Mouse (Mus musculus): ENCODE data around the gene Sgk2. TPM values are rescaled to one million over a fixed set of nuclear protein-coding genes. Genes with fewer than 3 reads are reported as not detected.

Sgk2 gene
- polyA plus RNA-seq, 1 experiment from 2014 or later = 2.5 TPM

- 72% methylated on average over 4 of the region's 4 CpGs for WGBS
- Histone ChIP-seq H3K4me2 (replicated peaks; ENCODE audit: low read depth, low read length) (no peak overlapping the region), H3K27ac (ENCODE audit: low read depth, low read length) (no peak overlapping the region), H3K4me3 (ENCODE audit: low read length) (no peak overlapping the region), H3K9ac (ENCODE audit: low read depth, low read length) (no peak overlapping the region), H3K9me3 (ENCODE audit: control insufficient read depth, low read length) (no peaks in the 10 kb centered on the region), H3K36me3 (ENCODE audit: control insufficient read depth, insufficient read depth, low read length) (no peaks in the 10 kb centered on the region), H3K4me1 (ENCODE audit: control insufficient read depth, insufficient read depth, low read length) (no peaks in the 10 kb centered on the region), H3K27me3 (ENCODE audit: control insufficient read depth, insufficient read depth, low read length) (no peaks in the 10 kb centered on the region)
- ATAC-seq (ENCODE audit: low FRiP score, low TSS enrichment) = no peak
Measured at GRCm38 (mm10) chr2:162976001-162976400, 11.1 kb upstream of the Sgk2 start.

DNA sequence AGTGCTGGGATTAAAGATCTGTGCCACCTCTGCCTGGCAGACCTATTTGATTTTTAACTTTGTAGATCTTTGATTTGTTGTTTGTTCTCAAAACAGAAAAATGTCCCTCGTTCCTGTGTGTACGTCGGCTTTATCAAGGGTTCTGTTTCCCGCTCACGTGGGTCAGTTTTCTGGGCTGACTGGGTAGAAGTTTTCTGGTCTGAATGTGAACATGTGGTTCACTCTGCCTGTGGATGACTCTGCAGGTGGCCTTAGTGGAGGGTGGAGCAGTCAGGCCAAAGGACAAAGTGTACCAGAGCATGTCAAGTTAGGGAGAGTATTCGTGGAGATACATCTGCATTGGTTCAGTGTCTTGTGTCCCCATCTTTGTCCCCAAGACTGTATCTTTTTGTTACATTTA, 2.7 kb upstream of the Sgk2 start:
- H3K9ac ChIP-seq (ENCODE audit: low read depth, low read length) = no peak overlapping the region
- 0 out of 2 replicates have a peak, but pooled peaks cover 5% of the 10 kb centered on the region for H3K4me1 ChIP-seq (ENCODE audit: control insufficient read depth, insufficient read depth, low read length)
- 88% methylated on average over 6 of the region's 6 CpGs for WGBS

GRCm38 (mm10) chr2:162985923-162986322, 1.2 kb upstream of the Sgk2 start:
- no peak overlapping the region for H3K4me2 ChIP-seq (replicated peaks; ENCODE audit: low read depth, low read length)
- no peak overlapping the region for H3K27ac ChIP-seq (ENCODE audit: low read depth, low read length)
- no peak; the same call in 1 of the 2 replicates for ATAC-seq (ENCODE audit: low FRiP score, low TSS enrichment)
- no peak overlapping the region for H3K4me3 ChIP-seq (ENCODE audit: low read length)
- H3K9ac ChIP-seq (ENCODE audit: low read depth, low read length) = no peak overlapping the region
- H3K9me3 ChIP-seq (ENCODE audit: control insufficient read depth, low read length) = no peaks in the 10 kb centered on the region
- H3K27me3 ChIP-seq (ENCODE audit: control insufficient read depth, insufficient read depth, low read length) = no peaks in the 10 kb centered on the region
- no peaks in the 10 kb centered on the region for H3K36me3 ChIP-seq (ENCODE audit: control insufficient read depth, insufficient read depth, low read length)
- 63% methylated on average over 3 of the region's 3 CpGs for WGBS
- H3K4me1 ChIP-seq (ENCODE audit: control insufficient read depth, insufficient read depth, low read length) = 0 out of 2 replicates have a peak, but pooled peaks cover 5% of the 10 kb centered on the region

More for the DNA sequence above, 2.7 kb upstream of the Sgk2 start:
- Histone ChIP-seq H3K27ac (ENCODE audit: low read depth, low read length) (no peak overlapping the region), H3K4me3 (ENCODE audit: low read length) (no peak overlapping the region), H3K27me3 (ENCODE audit: control insufficient read depth, insufficient read depth, low read length) (no peaks in the 10 kb centered on the region), H3K4me2 (replicated peaks; ENCODE audit: low read depth, low read length) (no peak overlapping the region), H3K36me3 (ENCODE audit: control insufficient read depth, insufficient read depth, low read length) (no peaks in the 10 kb centered on the region), H3K9me3 (ENCODE audit: control insufficient read depth, low read length) (no peaks in the 10 kb centered on the region)
- ATAC-seq (ENCODE audit: low FRiP score, low TSS enrichment) = no peak

GRCm38 (mm10) chr2:162986764-162987163, 366 bp upstream of the Sgk2 start:
- Histone ChIP-seq H3K27ac (ENCODE audit: low read depth, low read length) (no peak overlapping the region), H3K36me3 (ENCODE audit: control insufficient read depth, insufficient read depth, low read length) (no peaks in the 10 kb centered on the region), H3K27me3 (ENCODE audit: control insufficient read depth, insufficient read depth, low read length) (no peaks in the 10 kb centered on the region; the same call in 1 of the 2 replicates), H3K4me3 (ENCODE audit: low read length) (no peak overlapping the region), H3K4me2 (replicated peaks; ENCODE audit: low read depth, low read length) (no peak overlapping the region), H3K9me3 (ENCODE audit: control insufficient read depth, low read length) (no peaks in the 10 kb centered on the region), H3K4me1 (ENCODE audit: control insufficient read depth, insufficient read depth, low read length) (0 out of 2 replicates have a peak, but pooled peaks cover 5% of the 10 kb centered on the region), H3K9ac (ENCODE audit: low read depth, low read length) (no peak overlapping the region)
- WGBS = 66% methylated on average over 3 of the region's 3 CpGs
- ATAC-seq (ENCODE audit: low FRiP score, low TSS enrichment) = 0 out of 2 replicates have a peak, but pooled peaks have one; percentile 15

DNA sequence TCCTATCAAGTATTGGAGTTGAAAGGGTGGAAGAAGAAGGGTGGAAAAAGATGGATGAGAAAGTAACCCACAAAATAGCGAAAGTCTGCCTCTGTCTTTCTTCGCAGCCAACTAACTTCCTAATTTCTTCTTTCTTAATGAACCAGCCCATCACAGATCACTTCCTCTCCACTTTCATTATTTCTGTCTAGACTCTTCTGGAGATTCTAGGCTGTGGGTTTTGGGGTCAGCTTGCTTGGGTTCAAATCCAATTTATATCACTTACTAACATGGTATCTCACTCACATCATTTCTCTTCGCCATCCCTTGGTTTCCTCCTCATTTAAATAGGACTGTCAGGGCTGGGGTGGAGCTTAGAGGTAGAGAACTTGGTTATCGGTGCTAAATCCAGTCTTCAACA, 1.1 kb downstream of the Sgk2 start:
- no peak for ATAC-seq (ENCODE audit: low FRiP score, low TSS enrichment)
- WGBS = 83% methylated on average over 4 of the region's 4 CpGs
- H3K36me3 ChIP-seq (ENCODE audit: control insufficient read depth, insufficient read depth, low read length) = no peaks in the 10 kb centered on the region
- no peak overlapping the region for H3K4me2 ChIP-seq (replicated peaks; ENCODE audit: low read depth, low read length)
- 0 out of 2 replicates have a peak, but pooled peaks cover 5% of the 10 kb centered on the region for H3K4me1 ChIP-seq (ENCODE audit: control insufficient read depth, insufficient read depth, low read length)
- H3K4me3 ChIP-seq (ENCODE audit: low read length) = no peak overlapping the region
- H3K9ac ChIP-seq (ENCODE audit: low read depth, low read length) = no peak overlapping the region
- H3K27ac ChIP-seq (ENCODE audit: low read depth, low read length) = no peak overlapping the region
- H3K9me3 ChIP-seq (ENCODE audit: control insufficient read depth, low read length) = no peaks in the 10 kb centered on the region
- H3K27me3 ChIP-seq (ENCODE audit: control insufficient read depth, insufficient read depth, low read length) = peaks cover 2% of the 10 kb centered on the region; the same call in 1 of the 2 replicates

GRCm38 (mm10) chr2:162991394-162992083, 4.4 kb downstream of the Sgk2 start:
- 0 out of 2 replicates have a peak overlapping the region, but pooled peaks have one; percentile 12 for H3K9ac ChIP-seq (ENCODE audit: low read depth, low read length)
- 40% methylated on average over 6 of the region's 6 CpGs for WGBS
- H3K9me3 ChIP-seq (ENCODE audit: control insufficient read depth, low read length) = no peaks in the 10 kb centered on the region
- H3K4me2 ChIP-seq (replicated peaks; ENCODE audit: low read depth, low read length) = no peak overlapping the region
- no peak for ATAC-seq (ENCODE audit: low FRiP score, low TSS enrichment)
- H3K4me3 ChIP-seq (ENCODE audit: low read length) = no peak overlapping the region
- H3K27ac ChIP-seq (ENCODE audit: low read depth, low read length) = no peak overlapping the region
- H3K4me1 ChIP-seq (ENCODE audit: control insufficient read depth, insufficient read depth, low read length) = 0 out of 2 replicates have a peak, but pooled peaks cover 5% of the 10 kb centered on the region
- H3K36me3 ChIP-seq (ENCODE audit: control insufficient read depth, insufficient read depth, low read length) = no peaks in the 10 kb centered on the region
- peaks cover 2% of the 10 kb centered on the region; the same call in 1 of the 2 replicates for H3K27me3 ChIP-seq (ENCODE audit: control insufficient read depth, insufficient read depth, low read length)

DNA sequence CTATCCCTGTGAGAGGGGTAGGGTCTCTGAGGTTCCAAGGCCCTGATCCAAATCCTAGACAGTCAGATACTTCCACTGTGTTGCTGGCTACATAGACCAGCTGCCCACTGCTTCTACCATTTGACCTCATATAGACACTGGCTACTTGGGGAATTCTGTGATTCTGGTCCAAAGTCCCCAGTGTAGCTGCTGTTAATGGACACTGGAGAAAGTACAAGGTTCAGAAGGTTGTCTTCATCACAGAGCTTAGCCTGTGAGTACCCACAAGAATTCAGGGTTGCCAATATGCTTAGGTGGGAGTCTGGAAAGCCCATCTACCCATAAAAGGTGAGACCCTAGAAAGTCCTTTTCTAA, 4.9 kb downstream of the Sgk2 start:
- no peak for ATAC-seq (ENCODE audit: low FRiP score, low TSS enrichment)
- Histone ChIP-seq H3K27ac (ENCODE audit: low read depth, low read length) (no peak overlapping the region), H3K4me3 (ENCODE audit: low read length) (no peak overlapping the region), H3K4me1 (ENCODE audit: control insufficient read depth, insufficient read depth, low read length) (no peaks in the 10 kb centered on the region), H3K36me3 (ENCODE audit: control insufficient read depth, insufficient read depth, low read length) (no peaks in the 10 kb centered on the region), H3K4me2 (replicated peaks; ENCODE audit: low read depth, low read length) (no peak overlapping the region), H3K27me3 (ENCODE audit: control insufficient read depth, insufficient read depth, low read length) (peaks cover 2% of the 10 kb centered on the region; the same call in 1 of the 2 replicates), H3K9me3 (ENCODE audit: control insufficient read depth, low read length) (no peaks in the 10 kb centered on the region), H3K9ac (ENCODE audit: low read depth, low read length) (0 out of 2 replicates have a peak overlapping the region, but pooled peaks have one; percentile 12)

GRCm38 (mm10) chr2:162993881-162994616, 6.9 kb downstream of the Sgk2 start:
- no peaks in the 10 kb centered on the region for H3K36me3 ChIP-seq (ENCODE audit: control insufficient read depth, insufficient read depth, low read length)
- no peak overlapping the region for H3K9ac ChIP-seq (ENCODE audit: low read depth, low read length)
- no peak overlapping the region for H3K4me3 ChIP-seq (ENCODE audit: low read length)
- WGBS = 81% methylated on average over 9 of the region's 9 CpGs
- peaks cover 2% of the 10 kb centered on the region; the same call in 1 of the 2 replicates for H3K27me3 ChIP-seq (ENCODE audit: control insufficient read depth, insufficient read depth, low read length)
- H3K4me2 ChIP-seq (replicated peaks; ENCODE audit: low read depth, low read length) = no peak overlapping the region
- no peaks in the 10 kb centered on the region for H3K9me3 ChIP-seq (ENCODE audit: control insufficient read depth, low read length)
- no peaks in the 10 kb centered on the region for H3K4me1 ChIP-seq (ENCODE audit: control insufficient read depth, insufficient read depth, low read length)
- ATAC-seq (ENCODE audit: low FRiP score, low TSS enrichment) = no peak
- no peak overlapping the region for H3K27ac ChIP-seq (ENCODE audit: low read depth, low read length)

Data from kidney, embryonic 14.5 days (tissue).